Mouse (Mus musculus) MEL (cell line): Measurements from ENCODE around the gene Adamtsl1.

Experiments
- CTCF ChIP-seq, 3 experiments: IDR thresholded peaks in 2 of 3; conservative IDR thresholded peaks in 1 of 3; 2 replicates each; pipeline ENCODE4 v1.5.1; 2011 to 2012; ENCODE audit warnings: low read length in 3 of 3, low read depth in 2 of 3, mild to moderate bottlenecking in 2 of 3, improper control_type of control experiment in 1 of 3, inconsistent platforms in 1 of 3, mixed read lengths in 1 of 3, moderate library complexity in 1 of 3; ENCODE audit not compliant: control insufficient read depth in 1 of 3, insufficient read depth in 1 of 3, poor library complexity in 1 of 3, severe bottlenecking in 1 of 3
- JUND ChIP-seq: IDR thresholded peaks from 2 replicates; pipeline ENCODE4 v1.6.1; 2011; ENCODE audit warnings: low read depth, mild to moderate bottlenecking, improper control_type of control experiment, low read length
- MEF2A ChIP-seq: IDR thresholded peaks from 2 replicates; pipeline ENCODE4 v1.6.1; 2014; ENCODE audit warnings: low read depth, mild to moderate bottlenecking, inconsistent platforms, low read length, improper control_type of control experiment; ENCODE audit not compliant: poor library complexity, insufficient replicate concordance, severe bottlenecking; ENCODE audit errors: extremely low read depth
- NRF1 ChIP-seq: IDR thresholded peaks from 2 replicates; pipeline ENCODE4 v1.6.1; 2014; ENCODE audit warnings: low read depth, mild to moderate bottlenecking, inconsistent platforms, low read length, improper control_type of control experiment, moderate library complexity; ENCODE audit not compliant: poor library complexity, insufficient read depth, severe bottlenecking
- POLR2A ChIP-seq, 2 experiments: IDR thresholded peaks; 2 replicates each; pipeline ENCODE4 v1.6.1; 2011 to 2012; ENCODE audit warnings: low read length in 2 of 2, mild to moderate bottlenecking in 2 of 2, control low read depth in 1 of 2, improper control_type of control experiment in 1 of 2, low read depth in 1 of 2, moderate library complexity in 1 of 2; ENCODE audit not compliant: control insufficient read depth in 1 of 2, insufficient read depth in 1 of 2, poor library complexity in 1 of 2

DNA sequence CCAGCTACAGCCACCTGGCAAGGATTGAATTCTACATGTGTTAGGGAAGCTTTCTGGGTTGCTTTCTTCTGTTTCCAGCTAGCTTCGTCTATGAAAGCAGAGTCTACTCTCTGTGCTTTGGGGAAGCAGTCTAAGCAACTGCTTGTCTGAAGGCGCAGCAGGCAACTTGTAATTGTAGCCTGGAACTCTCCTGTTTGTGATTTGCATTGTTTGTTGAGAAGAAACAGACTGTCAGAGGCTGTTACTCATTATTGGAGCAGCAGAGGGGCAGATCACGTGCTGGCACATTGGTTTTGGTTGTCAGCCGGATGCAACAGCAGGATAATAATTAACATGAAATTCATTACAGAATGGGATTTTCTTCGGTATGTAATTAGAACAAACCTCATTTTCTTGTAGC lies 254.1 kb downstream of the Adamtsl1 start:
- no peak for TF ChIP-seq NRF1
- TF ChIP-seq CTCF (IDR thresholded peaks at IDR 0.05 in 2 of 3, conservative IDR thresholded peaks at IDR 0.05 in 1 of 3; ENCODE audit: control insufficient read depth in 1 of 3, insufficient read depth in 1 of 3, low read depth in 2 of 3, low read length in 3 of 3, poor library complexity in 1 of 3, severe bottlenecking in 1 of 3), result no peak
- no peak for TF ChIP-seq POLR2A (IDR thresholded peaks at IDR 0.05; ENCODE audit: control insufficient read depth in 1 of 2, insufficient read depth in 1 of 2, low read depth in 1 of 2, low read length in 2 of 2, poor library complexity in 1 of 2)
- TF ChIP-seq JUND, result no peak
- TF ChIP-seq MEF2A, result no peak
